Mouse (Mus musculus) thymus, postnatal 0 days (tissue): ENCODE results near the gene Rabepk. TPM values are rescaled to one million over a fixed set of nuclear protein-coding genes. Genes with fewer than 3 reads are reported as not detected.

Source experiments
- polyA plus RNA-seq: library from polyadenylated mRNA; unstranded; fragments of >200 nt; fragmentation: Nextera tagmentation; extraction: Ambion mirVana; gene quantifications from 2 replicates; pipeline ENCODE4 v1.2.1, GENCODE M21; 2015

Rabepk gene
- polyA plus RNA-seq, 1 experiment from 2014 or later, result 35.1 TPM

Other genes starting within 250 kb of the Rabepk start
- 64.4 and 79.7 TPM in 2 replicates for gene Gapvd1, start 44.7 kb downstream of the Rabepk start, polyA plus RNA-seq
- gene Hspa5, start 27.9 kb downstream of the Rabepk start, polyA plus RNA-seq, result 347 and 475 TPM in 2 replicates
- 86.1 and 106 TPM in 2 replicates for gene Fbxw2, start 26.4 kb upstream of the Rabepk start, polyA plus RNA-seq
- gene Gm34653, start 33.1 kb upstream of the Rabepk start, polyA plus RNA-seq, result 0.08 TPM in 1 of 2 replicates, not detected in the other
- 0.30 and 0.62 TPM in 2 replicates for gene Cutal, start 74.5 kb upstream of the Rabepk start, polyA plus RNA-seq
- gene Psmd5, start 75.1 kb upstream of the Rabepk start, polyA plus RNA-seq, result 81.1 and 85.3 TPM in 2 replicates
- gene Phf19, start 114.1 kb upstream of the Rabepk start, polyA plus RNA-seq, result 10.7 TPM in 2 replicates
- 14.3 and 15.4 TPM in 2 replicates for gene Traf1, start 161.9 kb upstream of the Rabepk start, polyA plus RNA-seq